ENCODE assay signal across 23 mouse cellular contexts in genomic region chr6:108832989-108833388, GRCm38 (mm10). TPM values are rescaled to one million over a fixed set of nuclear protein-coding genes. Genes with fewer than 3 reads are reported as not detected.
DNase-seq lines count a peak whose midpoint lies in the region; ATAC-seq and TF ChIP-seq lines count a peak whose summit lies in the region.
"Had no signal": no experiment of that assay in that cellular context is flagged by ENCODE, and none has a peak within 500 bp of the region (broad histone marks: within the 10 kb centered on the region; RNA-seq: fewer than 3 reads in every experiment).

No protein-coding gene starts in this region.

- no peak overlapping the region for H3K4me3 ChIP-seq in thymus, adult 2 months (ENCODE audit: control insufficient read depth, insufficient read depth, low read length)
- H3K4me3 ChIP-seq: heart, embryonic 13.5 days; hindbrain, embryonic 12.5 days; midbrain, embryonic 15.5 days; myocyte; neural tube, embryonic 15.5 days had no signal

- TF ChIP-seq POLR2A in thymus, adult 2 months (IDR thresholded peaks at IDR 0.05; ENCODE audit: control insufficient read depth, extremely low read depth, insufficient read depth, low read length, poor library complexity), result no peak

- 6% methylated on average over 6 of the region's 6 CpGs for WGBS in thymus, adult 2 months

- H3K4me1 ChIP-seq in thymus, adult 2 months (replicated peaks; ENCODE audit: control insufficient read depth, insufficient read depth, low read length), result peaks cover 24% of the 10 kb centered on the region

- TF ChIP-seq CTCF in thymus, adult 2 months (IDR thresholded peaks at IDR 0.05; ENCODE audit: borderline replicate concordance, control insufficient read depth, extremely low read depth, insufficient read depth, low read length, poor library complexity), result no peak

- no peaks in the 10 kb centered on the region for H3K27me3 ChIP-seq in thymus, adult 2 months (ENCODE audit: control insufficient read depth, insufficient read depth, low read length)
- H3K27me3 ChIP-seq: heart, embryonic 13.5 days; hindbrain, embryonic 12.5 days; midbrain, embryonic 15.5 days; neural tube, embryonic 15.5 days had no signal

- peaks cover 27% of the 10 kb centered on the region for H3K36me3 ChIP-seq in thymus, adult 2 months (ENCODE audit: control insufficient read depth, insufficient read depth, low read length)
- H3K36me3 ChIP-seq: midbrain, embryonic 15.5 days had no signal

- peak; percentile 5 for ATAC-seq in CD4-positive, CD25-positive, alpha-beta regulatory T cell, adult 4 months
- ATAC-seq: forebrain, postnatal 0 days; midbrain, embryonic 15.5 days had no signal

- H3K27ac ChIP-seq in thymus, adult 2 months (ENCODE audit: control insufficient read depth, insufficient read depth, low read length), result no peak overlapping the region; the same call in 1 of the 2 replicates
- H3K27ac ChIP-seq: heart, embryonic 13.5 days; hindbrain, embryonic 12.5 days; midbrain, embryonic 15.5 days; neural tube, embryonic 15.5 days had no signal

- DNase-seq in thymus, postnatal 0 days (ENCODE audit: low spot score), result peak; percentile 54
- no peak for DNase-seq in thymus, adult 2 months
- peak; percentile 75 for DNase-seq in induced T-regulatory cell, adult 2 months (ENCODE audit: low read depth)
- peak; percentile 47 for DNase-seq in thymus, postnatal 25 days
- DNase-seq in lung, postnatal 14 days, result no peak
- no peak for DNase-seq in kidney, adult 8-10 months
- no peak for DNase-seq in ovary, postnatal 36 days (ENCODE audit: low spot score)
- DNase-seq: cerebellum, adult 11 months; cerebellum, adult 9-11 months; forebrain, postnatal 0 days; gastrocnemius, postnatal 25 days; heart, adult 18-20 months; heart, postnatal 14 days; kidney, adult 11 months; kidney, postnatal 4 days; layer of hippocampus, adult 9-11 months; lung, adult 2 months had no signal

RNA-seq across cellular contexts. Expression of gene Edem1, which starts 4.5 kb away (rescaled TPM):
- polyA plus RNA-seq in thymus, postnatal 0 days (2015; fragmentation: Nextera tagmentation; extraction: Ambion mirVana), result 236 and 254 TPM in 2 replicates
- polyA plus RNA-seq in thymus, adult 2 months (2012; rRNA removed), result 241 and 286 TPM in 2 replicates
- polyA plus RNA-seq in CD4-positive, CD25-positive, alpha-beta regulatory T cell, adult 4 months (2017; shearing (Covaris generic)), result 10 to 100 TPM; 37.2 to 45.8 TPM

RNA-seq across cellular contexts. Expression of gene Arl8b, which starts 50.1 kb away (rescaled TPM):
- polyA plus RNA-seq in thymus, postnatal 0 days (2015; fragmentation: Nextera tagmentation; extraction: Ambion mirVana), result 60.9 and 75.9 TPM in 2 replicates
- 22.1 and 22.3 TPM in 2 replicates for polyA plus RNA-seq in thymus, adult 2 months (2012; rRNA removed)
- polyA plus RNA-seq in CD4-positive, CD25-positive, alpha-beta regulatory T cell, adult 4 months (2017; shearing (Covaris generic)), result 10 to 100 TPM; 36.0 to 36.2 TPM

Comparison
In these comparisons a context has a peak if more than half of its experiments do, and no peak if none do; other contexts are left out.
1. DNase-seq: peak in thymus, postnatal 0 days (single experiment), induced T-regulatory cell, adult 2 months (single experiment) and thymus, postnatal 25 days (single experiment); none in thymus, adult 2 months (single experiment), lung, postnatal 14 days (single experiment), kidney, adult 8-10 months (0 of 2) and ovary, postnatal 36 days (single experiment).